Mouse (Mus musculus): ENCODE measurements around the gene Stard3. TPM values are rescaled to one million over a fixed set of nuclear protein-coding genes. Genes with fewer than 3 reads are reported as not detected.
"Not testable (repeated sequence)": the region's sequence is repeated elsewhere in the genome, so short reads cannot be mapped to it uniquely, and the experiment has no call there.

Gene Stard3
- total RNA-seq, 2 experiments from 2014 or later, result 18.4 to 27.8 TPM

GRCm38 (mm10) chr11:98370588-98370987, 12.4 kb downstream of the Stard3 start:
- ATAC-seq (replicated peaks; ENCODE audit: poor library complexity, severe bottlenecking), result no peak

DNA sequence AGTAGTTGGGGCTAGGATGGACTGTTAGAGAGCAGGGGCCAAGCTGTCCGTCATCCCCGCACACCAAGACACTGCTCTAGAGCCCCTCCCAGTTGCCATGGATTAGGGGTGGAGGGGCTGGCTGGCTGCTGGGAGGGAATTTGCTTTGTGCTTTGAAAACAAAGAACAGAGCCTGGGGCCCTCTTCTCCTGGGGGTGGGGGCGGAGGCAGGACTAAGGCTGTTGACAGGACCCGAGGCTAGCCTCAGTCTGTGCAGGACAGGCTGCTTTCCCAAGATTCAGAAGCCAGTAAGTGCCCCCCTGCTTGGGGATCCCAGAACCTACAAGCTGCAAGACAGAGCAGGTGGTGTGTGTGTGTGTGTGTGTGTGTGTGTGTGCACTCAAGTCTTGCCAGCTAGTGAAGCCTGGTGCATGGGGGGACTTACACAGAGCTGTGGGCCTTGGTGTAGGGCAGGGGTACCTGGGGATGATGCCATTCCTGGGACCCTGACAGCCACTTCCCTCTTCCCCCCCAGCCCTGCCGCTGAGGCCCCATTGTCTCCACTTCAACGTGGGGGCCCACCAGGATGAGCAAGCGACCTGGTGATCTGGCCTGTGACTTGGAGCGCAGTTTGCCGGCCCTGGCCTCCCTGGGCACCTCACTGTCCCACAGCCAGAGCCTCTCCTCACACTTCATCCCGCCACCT, 13.5 kb downstream of the Stard3 start:
- no peak for ATAC-seq (replicated peaks; ENCODE audit: poor library complexity, severe bottlenecking)

DNA sequence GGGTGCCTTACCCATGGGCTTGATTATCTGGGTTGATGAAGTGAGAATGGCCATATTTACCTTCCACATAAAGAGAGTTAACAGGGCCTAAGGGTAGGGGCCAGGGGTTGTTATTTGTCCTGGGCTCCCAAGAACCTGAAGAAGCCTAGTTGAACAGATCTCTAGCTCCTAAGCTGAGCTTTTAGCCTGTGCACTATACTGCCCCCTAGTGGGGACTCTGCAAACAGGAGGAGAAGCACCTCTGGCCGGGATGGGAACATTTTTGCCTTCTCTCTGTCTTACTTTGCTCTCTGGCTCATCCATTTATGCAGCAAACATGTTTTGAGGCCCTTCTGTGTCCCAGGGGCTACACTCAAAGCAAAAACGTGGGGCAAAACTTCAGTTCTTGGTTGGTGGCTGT, 14.2 kb downstream of the Stard3 start:
- ATAC-seq (replicated peaks; ENCODE audit: poor library complexity, severe bottlenecking), result peak; percentile 48

DNA sequence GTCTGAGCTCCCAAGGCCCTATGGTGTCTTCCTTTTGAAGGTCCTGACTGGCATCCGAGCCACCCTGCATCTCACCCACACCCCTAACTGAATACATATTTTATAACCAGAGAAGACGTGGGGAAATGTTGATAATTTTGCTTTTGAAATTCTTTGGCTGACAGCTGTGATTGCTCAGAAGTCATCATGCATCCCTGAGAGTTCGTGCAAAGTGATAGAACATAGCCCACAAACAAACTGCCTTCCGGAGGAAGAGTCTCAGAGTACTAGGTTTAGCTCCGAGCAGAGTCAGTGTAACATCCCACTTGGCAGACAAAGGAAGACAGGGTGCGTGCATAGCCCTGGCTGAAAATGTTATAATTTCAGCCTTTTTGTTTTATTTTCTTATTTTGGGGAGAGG, 15.1 kb downstream of the Stard3 start:
- no peak for ATAC-seq (replicated peaks; ENCODE audit: poor library complexity, severe bottlenecking)

DNA sequence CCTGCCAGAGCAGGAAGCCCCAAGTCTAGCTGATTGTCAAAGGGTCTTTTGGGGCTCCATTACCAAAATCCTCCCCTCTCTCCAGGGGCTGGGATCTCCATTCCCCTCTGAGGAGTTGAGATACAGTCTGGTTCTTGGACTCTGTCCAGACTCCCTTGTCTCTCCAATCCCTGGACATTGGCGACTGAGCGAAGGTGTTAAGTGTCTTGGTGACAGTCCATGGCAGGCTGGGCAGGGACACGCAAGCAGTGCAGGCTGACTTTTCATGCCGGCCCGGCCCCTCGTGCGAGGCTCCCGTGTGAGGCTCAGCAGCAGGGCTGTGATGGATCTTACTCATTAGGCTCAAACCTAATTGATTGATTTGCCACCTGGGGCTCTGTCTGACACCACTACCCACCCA, 16.1 kb downstream of the Stard3 start:
- ATAC-seq (replicated peaks; ENCODE audit: poor library complexity, severe bottlenecking), result no peak

- ATAC-seq (replicated peaks; ENCODE audit: poor library complexity, severe bottlenecking), result no peak
These were observed 18.6 kb downstream of the Stard3 start for GRCm38 (mm10) chr11:98376756-98377155.

- no peak for ATAC-seq (replicated peaks; ENCODE audit: poor library complexity, severe bottlenecking)
These were observed 19.6 kb downstream of the Stard3 start for GRCm38 (mm10) chr11:98377787-98378186.

DNA sequence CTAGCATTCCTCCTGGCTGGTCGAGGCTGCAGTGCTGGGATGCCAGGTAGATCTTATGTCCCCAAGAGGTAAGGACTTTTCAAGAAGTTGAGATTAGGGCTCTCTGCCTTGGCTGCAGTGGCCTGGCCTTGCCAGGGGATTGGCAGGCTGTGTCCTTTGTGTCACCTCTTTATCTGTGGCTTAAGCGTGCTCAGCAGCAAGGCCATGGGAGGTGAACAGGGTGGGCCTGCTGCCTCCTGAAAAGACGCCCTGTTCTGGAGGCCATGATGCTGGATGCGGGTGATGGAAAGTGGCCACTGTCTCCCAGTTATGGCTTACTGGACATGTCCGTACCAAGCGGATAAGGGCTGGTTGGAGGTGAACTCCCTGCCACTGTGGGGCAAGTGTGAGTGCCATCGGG, 21.2 kb downstream of the Stard3 start:
- no peak for ATAC-seq (replicated peaks; ENCODE audit: poor library complexity, severe bottlenecking)

- no peak for ATAC-seq (replicated peaks; ENCODE audit: poor library complexity, severe bottlenecking)
These were observed 21.9 kb downstream of the Stard3 start for GRCm38 (mm10) chr11:98380106-98380505.

DNA sequence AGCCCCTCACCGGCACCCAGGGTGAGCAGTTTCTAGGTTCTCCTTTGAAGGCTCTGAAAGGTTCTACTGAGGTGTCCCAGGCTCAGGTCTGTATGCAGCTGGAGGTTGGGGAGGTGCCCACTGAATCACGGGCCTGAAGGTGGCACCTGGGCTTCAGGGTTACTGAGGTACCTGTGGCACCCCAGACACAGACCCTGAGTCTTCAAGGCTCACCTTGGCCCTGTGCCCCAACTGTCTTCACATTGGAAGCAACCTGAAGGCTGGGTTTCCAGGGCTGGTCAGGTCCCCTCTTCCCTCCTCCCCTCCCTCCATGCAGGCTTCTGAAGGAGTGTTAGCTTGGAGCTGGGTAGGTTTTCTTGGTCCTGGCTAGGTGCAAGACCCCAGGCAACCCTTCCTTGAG, 23.5 kb downstream of the Stard3 start:
- ATAC-seq (replicated peaks; ENCODE audit: poor library complexity, severe bottlenecking), result no peak

- ATAC-seq (replicated peaks; ENCODE audit: poor library complexity, severe bottlenecking), result not testable (repeated sequence)
These were observed 24.2 kb downstream of the Stard3 start for GRCm38 (mm10) chr11:98382405-98382804.

DNA sequence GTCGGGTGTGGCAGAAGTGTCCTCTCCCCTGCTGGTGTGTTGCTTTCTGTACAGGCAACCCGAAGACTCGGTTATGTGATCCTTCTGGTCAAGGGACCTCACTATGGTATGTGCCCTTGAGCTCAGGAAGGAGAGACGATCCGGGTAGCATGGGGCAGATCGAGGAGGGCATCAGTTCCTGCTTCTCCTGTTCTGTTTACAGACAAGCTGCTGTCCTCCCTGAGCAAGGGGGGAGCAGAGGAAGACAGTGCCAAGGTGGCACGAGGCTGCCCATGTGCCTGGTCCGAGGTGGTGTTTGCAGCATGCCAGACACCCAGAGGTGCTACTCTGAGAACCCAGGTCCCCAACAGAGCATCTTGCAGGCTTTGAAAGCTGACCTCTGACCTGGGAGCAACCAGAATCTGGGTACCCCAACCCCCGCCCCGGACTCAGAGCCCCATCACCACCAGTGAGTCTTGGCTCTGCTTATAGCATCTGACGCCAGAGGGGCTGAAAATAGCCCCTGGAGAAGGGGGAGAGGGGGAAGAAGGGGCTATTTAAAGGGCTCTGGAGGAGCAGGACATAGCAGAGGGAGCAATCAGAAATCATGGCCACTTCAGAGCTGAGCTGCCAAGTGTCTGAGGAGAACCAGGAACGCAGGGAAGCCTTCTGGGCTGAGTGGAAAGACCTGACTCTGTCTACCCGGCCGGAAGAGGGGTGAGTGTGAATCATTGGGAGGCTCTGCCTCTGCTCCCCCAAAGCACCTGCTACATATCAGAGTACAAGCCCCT, 25.3 kb downstream of the Stard3 start, which contains the start of gene Tcap:
TSS of gene Tcap (plus strand) at position 551 of the 770 bp plus-strand sequence.
- no peak for ATAC-seq (replicated peaks; ENCODE audit: poor library complexity, severe bottlenecking)

DNA sequence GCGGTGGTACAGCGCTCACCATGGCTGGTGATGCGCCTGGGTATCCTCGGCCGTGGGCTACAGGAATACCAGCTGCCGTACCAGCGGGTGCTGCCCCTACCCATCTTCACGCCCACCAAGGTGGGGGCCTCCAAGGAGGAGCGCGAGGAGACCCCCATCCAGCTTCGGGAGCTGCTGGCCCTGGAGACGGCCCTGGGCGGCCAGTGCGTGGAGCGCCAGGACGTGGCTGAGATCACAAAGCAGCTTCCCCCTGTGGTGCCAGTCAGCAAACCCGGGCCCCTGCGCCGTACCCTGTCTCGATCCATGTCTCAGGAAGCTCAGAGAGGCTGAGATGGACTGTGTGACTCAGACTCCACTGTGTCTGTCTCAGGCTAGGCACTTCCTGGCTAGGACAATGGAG, 26.0 kb downstream of the Stard3 start:
- no peak for ATAC-seq (replicated peaks; ENCODE audit: poor library complexity, severe bottlenecking)

DNA sequence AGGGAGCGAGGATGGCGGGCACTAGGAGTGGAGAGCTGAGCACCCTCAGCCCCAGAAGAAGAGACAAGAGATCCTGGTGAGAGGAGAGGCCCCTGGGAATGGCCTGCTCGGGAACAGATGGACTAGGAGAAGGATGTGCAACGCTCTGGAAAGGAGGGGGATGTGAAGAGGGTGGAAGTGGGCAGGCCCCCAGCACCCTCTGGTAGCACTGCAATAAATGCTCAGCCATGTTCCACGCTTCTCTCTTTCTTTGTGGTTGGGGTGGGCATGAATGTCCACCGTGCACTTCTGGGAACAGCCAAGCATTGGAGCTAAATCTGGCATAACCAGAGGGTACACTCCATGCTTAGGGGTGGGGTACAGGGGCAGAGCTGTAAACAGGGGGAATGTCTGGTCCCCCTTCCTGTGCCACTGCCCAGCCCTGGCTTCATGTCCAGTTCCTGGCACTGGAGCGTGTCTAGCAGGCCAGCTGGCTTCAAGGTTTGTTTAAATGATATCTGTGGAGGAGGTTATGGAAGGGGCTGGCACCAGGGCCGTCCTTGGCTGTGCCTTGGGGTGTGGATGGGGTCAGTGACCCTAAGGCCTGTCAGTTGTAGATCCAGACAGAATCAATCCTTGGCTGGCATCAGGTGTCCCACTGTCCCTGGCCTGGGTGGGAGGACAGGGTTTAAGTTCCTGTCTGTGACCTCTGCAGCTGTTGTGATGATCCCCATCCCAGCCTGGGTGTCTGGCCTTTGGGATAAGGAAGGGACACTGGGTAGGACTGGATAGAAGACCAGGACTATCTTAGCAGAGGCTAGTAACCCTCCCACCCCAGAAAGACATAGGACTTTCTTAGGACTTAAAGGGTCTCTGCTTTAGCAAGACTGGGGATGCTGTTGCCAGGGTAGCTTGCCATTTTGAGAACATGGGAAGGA, 26.8 kb downstream of the Stard3 start:
- no peak for ATAC-seq (replicated peaks; ENCODE audit: poor library complexity, severe bottlenecking)

DNA sequence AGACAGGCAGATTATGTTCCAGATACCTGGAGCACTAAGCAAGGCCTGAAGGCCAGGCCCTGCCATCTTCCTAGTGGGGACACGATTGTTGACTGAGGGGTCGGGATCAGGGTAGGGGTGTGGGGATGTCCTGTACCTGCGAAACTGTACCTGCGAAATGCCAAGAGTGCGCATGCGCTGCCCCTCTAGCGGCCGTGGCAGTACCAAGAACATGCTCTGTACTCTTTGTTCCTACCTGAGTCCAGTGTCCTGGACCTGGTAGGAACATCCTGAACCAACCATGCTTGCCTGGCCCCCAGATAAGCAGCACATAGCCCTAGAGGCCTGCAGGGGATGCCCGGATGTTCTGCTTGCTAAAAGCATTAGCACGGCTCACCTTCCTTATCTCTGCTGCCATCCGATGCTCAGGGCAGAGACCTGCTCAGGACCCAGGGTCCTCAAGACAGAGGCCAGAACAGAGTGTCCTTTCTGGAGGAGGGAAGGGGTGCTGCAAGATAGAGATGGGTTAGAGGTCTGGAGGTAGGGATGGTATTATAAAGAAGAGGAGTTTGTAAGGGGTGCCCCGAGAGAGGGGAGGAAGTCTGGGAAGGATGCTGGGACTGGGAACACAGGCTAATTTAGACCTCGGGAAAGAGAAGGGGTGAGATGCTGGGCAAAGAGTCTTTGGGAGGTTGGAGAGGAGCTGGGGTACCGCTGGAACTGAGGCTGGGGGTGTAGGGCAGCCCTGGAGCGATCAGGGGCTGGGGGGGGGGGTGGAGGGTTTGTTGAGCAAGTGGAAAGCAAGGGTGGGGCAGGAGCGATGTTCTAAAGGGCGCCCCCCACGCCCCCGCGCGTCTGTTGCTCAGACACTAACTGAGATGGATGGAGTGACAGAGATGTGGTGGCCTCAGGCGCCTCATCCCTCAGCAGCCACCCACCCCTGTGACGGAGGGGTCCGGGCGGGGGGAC, 27.7 kb downstream of the Stard3 start, which contains the start of gene Pnmt:
TSS of gene Pnmt (plus strand) at position 813 of the 948 bp plus-strand sequence.
- no peak for ATAC-seq (replicated peaks; ENCODE audit: poor library complexity, severe bottlenecking)

DNA sequence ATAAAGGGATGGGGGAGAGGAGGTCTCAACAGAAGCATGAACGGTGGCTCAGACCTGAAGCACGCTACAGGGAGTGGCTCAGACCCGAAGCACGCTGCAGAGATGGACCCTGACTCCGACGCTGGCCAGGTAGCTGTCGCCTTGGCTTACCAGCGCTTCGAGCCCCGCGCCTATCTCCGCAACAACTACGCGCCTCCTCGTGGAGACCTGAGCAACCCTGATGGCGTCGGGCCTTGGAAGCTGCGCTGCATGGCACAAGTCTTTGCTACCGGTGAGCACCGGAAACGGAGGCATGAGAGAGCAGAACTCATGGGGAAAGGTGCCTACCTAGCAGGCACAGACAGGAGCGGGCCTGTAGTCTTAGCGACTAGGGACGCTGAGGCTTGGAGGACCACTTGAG, 28.4 kb downstream of the Stard3 start:
- no peak for ATAC-seq (replicated peaks; ENCODE audit: poor library complexity, severe bottlenecking)

- ATAC-seq (replicated peaks; ENCODE audit: poor library complexity, severe bottlenecking), result no peak
These were observed 28.9 kb downstream of the Stard3 start for GRCm38 (mm10) chr11:98387056-98387577.

- ATAC-seq (replicated peaks; ENCODE audit: poor library complexity, severe bottlenecking), result no peak
These were observed 30.1 kb downstream of the Stard3 start for GRCm38 (mm10) chr11:98388282-98388681.

- peak; percentile 52 for ATAC-seq (replicated peaks; ENCODE audit: poor library complexity, severe bottlenecking)
These were observed 31.1 kb downstream of the Stard3 start for GRCm38 (mm10) chr11:98389221-98389780.

Data from granulocyte monocyte progenitor cell, adult 5-6 weeks (primary cell).